Mouse (Mus musculus): ENCODE results near the gene Vmn2r69. TPM values are rescaled to one million over a fixed set of nuclear protein-coding genes. Genes with fewer than 3 reads are reported as not detected.

The Vmn2r69 gene
- not detected for polyA plus RNA-seq (2014; fragmentation: Illumina TruSeq; extraction: RNeasy Lipid Tissue Mini Kit (QIAGEN cat#74804); ENCODE audit: low read depth, low replicate concordance)

GRCm38 (mm10) chr7:85415820-85416219 is at the start of gene Vmn2r69:
Gene Vmn2r69 (minus strand): TSS chr7:85415920.

Other genes starting within 250 kb of the Vmn2r69 start
- not detected for gene Vmn2r68, start 178.1 kb downstream of the Vmn2r69 start, polyA plus RNA-seq (2014; fragmentation: Illumina TruSeq; extraction: RNeasy Lipid Tissue Mini Kit (QIAGEN cat#74804); ENCODE audit: low read depth, low replicate concordance)
- not detected for gene Vmn2r71, start 147.2 kb upstream of the Vmn2r69 start, polyA plus RNA-seq (2014; fragmentation: Illumina TruSeq; extraction: RNeasy Lipid Tissue Mini Kit (QIAGEN cat#74804); ENCODE audit: low read depth, low replicate concordance)
- gene Vmn2r70, start 153.3 kb upstream of the Vmn2r69 start, polyA plus RNA-seq (2014; fragmentation: Illumina TruSeq; extraction: RNeasy Lipid Tissue Mini Kit (QIAGEN cat#74804); ENCODE audit: low read depth, low replicate concordance): not detected

Measured in adipose tissue, adult 10 weeks (tissue).